Mouse (Mus musculus): ENCODE data around the gene Hhat. TPM values are rescaled to one million over a fixed set of nuclear protein-coding genes. Genes with fewer than 3 reads are reported as not detected.

The Hhat gene
- polyA plus RNA-seq, 1 experiment from 2014 or later, result 0.85 TPM

GRCm38 (mm10) chr1:192544901-192545300 lies 226.1 kb downstream of the Hhat start:
- Histone ChIP-seq H3K4me3 (ENCODE audit: inconsistent target) (no peak overlapping the region), H3K36me3 (ENCODE audit: inconsistent target) (no peaks in the 10 kb centered on the region), H3K79me2 (ENCODE audit: inconsistent target) (no peaks in the 10 kb centered on the region), H3K27ac (no peak overlapping the region)
- WGBS (ENCODE audit: missing documents), result 94% methylated on average over 7 of the region's 7 CpGs

GRCm38 (mm10) chr1:192544091-192544490 lies 226.9 kb downstream of the Hhat start:
- WGBS (ENCODE audit: missing documents), result 87% methylated on average over 9 of the region's 9 CpGs
- Histone ChIP-seq H3K4me3 (ENCODE audit: inconsistent target) (no peak overlapping the region), H3K27ac (no peak overlapping the region), H3K36me3 (ENCODE audit: inconsistent target) (no peaks in the 10 kb centered on the region), H3K79me2 (ENCODE audit: inconsistent target) (no peaks in the 10 kb centered on the region)

GRCm38 (mm10) chr1:192543686-192544085 lies 227.3 kb downstream of the Hhat start:
- Histone ChIP-seq H3K36me3 (ENCODE audit: inconsistent target) (no peaks in the 10 kb centered on the region), H3K4me3 (ENCODE audit: inconsistent target) (no peak overlapping the region), H3K79me2 (ENCODE audit: inconsistent target) (no peaks in the 10 kb centered on the region), H3K27ac (no peak overlapping the region)
- WGBS (ENCODE audit: missing documents), result 90% methylated on average over 4 of the region's 4 CpGs

- Histone ChIP-seq H3K79me2 (ENCODE audit: inconsistent target) (no peaks in the 10 kb centered on the region), H3K4me3 (ENCODE audit: inconsistent target) (no peak overlapping the region), H3K27ac (no peak overlapping the region), H3K36me3 (ENCODE audit: inconsistent target) (no peaks in the 10 kb centered on the region)
- 81% methylated on average over 2 of the region's 2 CpGs for WGBS (ENCODE audit: missing documents)
Measured at GRCm38 (mm10) chr1:192542093-192542492, 228.9 kb downstream of the Hhat start.

- Histone ChIP-seq H3K27ac (no peak overlapping the region), H3K36me3 (ENCODE audit: inconsistent target) (no peaks in the 10 kb centered on the region), H3K4me3 (ENCODE audit: inconsistent target) (no peak overlapping the region), H3K79me2 (ENCODE audit: inconsistent target) (no peaks in the 10 kb centered on the region)
- WGBS (ENCODE audit: missing documents), result 45% methylated on average over 7 of the region's 7 CpGs
Measured at GRCm38 (mm10) chr1:192537169-192537568, 233.9 kb downstream of the Hhat start.

- Histone ChIP-seq H3K4me3 (ENCODE audit: inconsistent target) (no peak overlapping the region), H3K27ac (no peak overlapping the region), H3K36me3 (ENCODE audit: inconsistent target) (no peaks in the 10 kb centered on the region), H3K79me2 (ENCODE audit: inconsistent target) (no peaks in the 10 kb centered on the region)
- 100% methylated on average over 1 of the region's 1 CpGs for WGBS (ENCODE audit: missing documents)
Measured at GRCm38 (mm10) chr1:192536440-192536839, 234.6 kb downstream of the Hhat start.

GRCm38 (mm10) chr1:192533016-192533415 lies 238.0 kb downstream of the Hhat start:
- no peaks in the 10 kb centered on the region for H3K79me2 ChIP-seq (ENCODE audit: inconsistent target)
- no peak overlapping the region for H3K27ac ChIP-seq
- H3K36me3 ChIP-seq (ENCODE audit: inconsistent target), result no peaks in the 10 kb centered on the region
- H3K4me3 ChIP-seq (ENCODE audit: inconsistent target), result no peak overlapping the region

- Histone ChIP-seq H3K4me3 (ENCODE audit: inconsistent target) (no peak overlapping the region), H3K36me3 (ENCODE audit: inconsistent target) (no peaks in the 10 kb centered on the region), H3K27ac (no peak overlapping the region), H3K79me2 (ENCODE audit: inconsistent target) (no peaks in the 10 kb centered on the region)
- 46% methylated on average over 2 of the region's 2 CpGs for WGBS (ENCODE audit: missing documents)
Measured at GRCm38 (mm10) chr1:192532212-192532611, 238.8 kb downstream of the Hhat start.

- no peak overlapping the region for H3K27ac ChIP-seq
- no peaks in the 10 kb centered on the region for H3K79me2 ChIP-seq (ENCODE audit: inconsistent target)
- no peaks in the 10 kb centered on the region for H3K36me3 ChIP-seq (ENCODE audit: inconsistent target)
- WGBS (ENCODE audit: missing documents), result 70% methylated on average over 2 of the region's 2 CpGs
- no peak overlapping the region for H3K4me3 ChIP-seq (ENCODE audit: inconsistent target)
Measured at GRCm38 (mm10) chr1:192531490-192532146, 239.4 kb downstream of the Hhat start.

GRCm38 (mm10) chr1:192525711-192526350 lies 245.2 kb downstream of the Hhat start:
- H3K79me2 ChIP-seq (ENCODE audit: inconsistent target), result no peaks in the 10 kb centered on the region
- no peak overlapping the region for H3K4me3 ChIP-seq (ENCODE audit: inconsistent target)
- no peak overlapping the region for H3K27ac ChIP-seq
- WGBS (ENCODE audit: missing documents), result 86% methylated on average over 14 of the region's 14 CpGs
- H3K36me3 ChIP-seq (ENCODE audit: inconsistent target), result no peaks in the 10 kb centered on the region

GRCm38 (mm10) chr1:192522376-192523178 lies 248.4 kb downstream of the Hhat start:
- no peaks in the 10 kb centered on the region for H3K36me3 ChIP-seq (ENCODE audit: inconsistent target)
- 86% methylated on average over 12 of the region's 12 CpGs for WGBS (ENCODE audit: missing documents)
- no peak overlapping the region for H3K27ac ChIP-seq
- H3K4me3 ChIP-seq (ENCODE audit: inconsistent target), result no peak overlapping the region
- no peaks in the 10 kb centered on the region for H3K79me2 ChIP-seq (ENCODE audit: inconsistent target)

GRCm38 (mm10) chr1:192520836-192521435 lies 250.1 kb downstream of the Hhat start:
- 73% methylated on average over 13 of the region's 13 CpGs for WGBS (ENCODE audit: missing documents)

GRCm38 (mm10) chr1:192519713-192520112 lies 251.3 kb downstream of the Hhat start:
- WGBS (ENCODE audit: missing documents), result 100% methylated on average over 1 of the region's 1 CpGs
- Histone ChIP-seq H3K27ac (no peak overlapping the region), H3K36me3 (ENCODE audit: inconsistent target) (no peaks in the 10 kb centered on the region)

More at GRCm38 (mm10) chr1:192520836-192521435, 250.1 kb downstream of the Hhat start:
- H3K36me3 ChIP-seq (ENCODE audit: inconsistent target), result no peaks in the 10 kb centered on the region
- H3K27ac ChIP-seq, result no peak overlapping the region
- H3K4me3 ChIP-seq (ENCODE audit: inconsistent target), result no peak overlapping the region
- H3K79me2 ChIP-seq (ENCODE audit: inconsistent target), result no peaks in the 10 kb centered on the region

GRCm38 (mm10) chr1:192515373-192515772 lies 255.7 kb downstream of the Hhat start:
- WGBS (ENCODE audit: missing documents), result 90% methylated on average over 3 of the region's 3 CpGs
- Histone ChIP-seq H3K79me2 (ENCODE audit: inconsistent target) (no peaks in the 10 kb centered on the region), H3K4me3 (ENCODE audit: inconsistent target) (no peak overlapping the region), H3K36me3 (ENCODE audit: inconsistent target) (no peaks in the 10 kb centered on the region), H3K27ac (no peak overlapping the region)

More at GRCm38 (mm10) chr1:192519713-192520112, 251.3 kb downstream of the Hhat start:
- H3K4me3 ChIP-seq (ENCODE audit: inconsistent target), result no peak overlapping the region
- H3K79me2 ChIP-seq (ENCODE audit: inconsistent target), result no peaks in the 10 kb centered on the region

Measured in macrophage (primary cell).